Mouse (Mus musculus) intestine, embryonic 16.5 days (tissue): ENCODE measurements around the gene Ccl27a. TPM values are rescaled to one million over a fixed set of nuclear protein-coding genes. Genes with fewer than 3 reads are reported as not detected.
"Not testable (repeated sequence)": the region's sequence is repeated elsewhere in the genome, so short reads cannot be mapped to it uniquely, and the experiment has no call there.

Experiments used
- ATAC-seq: fragments of 200-750 bp; cut with Nextera tagmentation; 2 replicates; pipeline ENCODE4 v1.8.0; 2017; ENCODE audit warnings: moderate TSS enrichment, moderate library complexity
- H3K27ac ChIP-seq: fragments of 300-500 bp; sonication (generic); 2 replicates; pipeline ENCODE4 v1.5.1; 2014; ENCODE audit warnings: mild to moderate bottlenecking, low read length
- H3K27me3 ChIP-seq: fragments of 300-500 bp; sonication (generic); replicated peaks from 2 replicates; pipeline ENCODE4 v1.6.1; 2014; ENCODE audit warnings: low read length, control low read depth, mixed read lengths; ENCODE audit not compliant: control insufficient read depth, insufficient read depth
- H3K36me3 ChIP-seq: fragments of 300-500 bp; sonication (generic); 2 replicates; pipeline ENCODE4 v1.6.1; 2014; ENCODE audit warnings: low read length, control low read depth; ENCODE audit not compliant: control insufficient read depth, insufficient read depth
- H3K4me1 ChIP-seq: fragments of 300-500 bp; sonication (generic); 2 replicates; pipeline ENCODE4 v1.6.1; 2014; ENCODE audit warnings: low read length, control low read depth, mixed read lengths; ENCODE audit not compliant: control insufficient read depth, insufficient read depth
- H3K4me2 ChIP-seq: fragments of 300-500 bp; sonication (generic); 2 replicates; pipeline ENCODE4 v1.6.1; 2014; ENCODE audit warnings: low read depth, low read length, control low read depth
- H3K4me3 ChIP-seq: fragments of 300-500 bp; sonication (generic); 2 replicates; pipeline ENCODE4 v1.5.1; 2014; ENCODE audit warnings: mild to moderate bottlenecking, low read length
- H3K9ac ChIP-seq: fragments of 300-500 bp; sonication (generic); 2 replicates; pipeline ENCODE4 v1.6.1; 2014; ENCODE audit warnings: low read depth, low read length
- H3K9me3 ChIP-seq: fragments of 300-500 bp; sonication (generic); 2 replicates; pipeline ENCODE4 v1.6.1; 2016; ENCODE audit warnings: low read length, control low read depth; ENCODE audit not compliant: control insufficient read depth
- WGBS: fragments of 180-500 bp; shearing (Covaris S2); extraction: QIAGEN DNeasy Blood & Tissue Kit; methylation state at CpG from one replicate; pipeline ENCODE4 v1.1.7; 2014; 5-methylcytosine and 5-hydroxymethylcytosine counted together
- polyA plus RNA-seq: library from polyadenylated mRNA; unstranded; fragments of >200 nt; fragmentation: Nextera tagmentation; extraction: Ambion mirVana; gene quantifications from 2 replicates; pipeline ENCODE4 v1.2.1, GENCODE M21; 2015

Ccl27a gene
- 24.3 and 26.8 TPM in 2 replicates for polyA plus RNA-seq

- not testable (repeated sequence) for ATAC-seq, H3K36me3 ChIP-seq, H3K9me3 ChIP-seq, H3K27ac ChIP-seq, H3K4me1 ChIP-seq, H3K27me3 ChIP-seq
- WGBS: 0% methylated on average over 12 of the region's 14 CpGs
- Histone ChIP-seq H3K4me2 (peak within 1 kb of the TSS; percentile 48), H3K4me3 (peak within 1 kb of the TSS; percentile 40), H3K9ac (0 out of 2 replicates have a peak within 1 kb of the TSS, but pooled peaks have one; percentile 48)
Observed at GRCm38 (mm10) chr4:41774002-41774401, at the start of gene Ccl27a. TSS of gene Ccl27a (minus strand) at chr4:41774247.

GRCm38 (mm10) chr4:41783197-41783596 lies 9.2 kb upstream of the Ccl27a start:
- not testable (repeated sequence) for H3K4me2 ChIP-seq, H3K9ac ChIP-seq, ATAC-seq, H3K27me3 ChIP-seq, H3K4me1 ChIP-seq, H3K4me3 ChIP-seq, H3K36me3 ChIP-seq, H3K9me3 ChIP-seq, H3K27ac ChIP-seq
- WGBS: 26% methylated on average over 3 of the region's 3 CpGs

- not testable (repeated sequence) for H3K36me3 ChIP-seq, H3K4me2 ChIP-seq, H3K9me3 ChIP-seq, H3K27me3 ChIP-seq, H3K27ac ChIP-seq, H3K4me3 ChIP-seq, H3K4me1 ChIP-seq, H3K9ac ChIP-seq, ATAC-seq
- 51% methylated on average over 4 of the region's 4 CpGs for WGBS
Observed at GRCm38 (mm10) chr4:41782711-41783110, 8.7 kb upstream of the Ccl27a start.

- ATAC-seq, H3K9me3 ChIP-seq, H3K9ac ChIP-seq, H3K4me1 ChIP-seq, H3K27me3 ChIP-seq, H3K36me3 ChIP-seq, H3K4me3 ChIP-seq, H3K27ac ChIP-seq, H3K4me2 ChIP-seq: not testable (repeated sequence)
- 26% methylated on average over 15 of the region's 21 CpGs for WGBS
Observed at GRCm38 (mm10) chr4:41781748-41782485, 7.9 kb upstream of the Ccl27a start.

- not testable (repeated sequence) for ATAC-seq, H3K9me3 ChIP-seq, H3K27ac ChIP-seq, H3K9ac ChIP-seq, H3K4me2 ChIP-seq, H3K4me3 ChIP-seq, H3K36me3 ChIP-seq, H3K27me3 ChIP-seq, H3K4me1 ChIP-seq
- WGBS: 22% methylated on average over 4 of the region's 9 CpGs
Observed at GRCm38 (mm10) chr4:41781271-41781670, 7.2 kb upstream of the Ccl27a start.

- not testable (repeated sequence) for H3K9me3 ChIP-seq, H3K4me3 ChIP-seq, H3K27me3 ChIP-seq, H3K27ac ChIP-seq, H3K9ac ChIP-seq, H3K36me3 ChIP-seq, ATAC-seq, H3K4me1 ChIP-seq, H3K4me2 ChIP-seq
- 88% methylated on average over 1 of the region's 1 CpGs for WGBS
Observed at GRCm38 (mm10) chr4:41775840-41776239, 1.8 kb upstream of the Ccl27a start.

- H3K4me3 ChIP-seq: peak overlapping the region; percentile 29; the same call in 1 of the 2 replicates
- not testable (repeated sequence) for H3K27me3 ChIP-seq, H3K4me1 ChIP-seq, H3K36me3 ChIP-seq, H3K9me3 ChIP-seq, ATAC-seq, H3K27ac ChIP-seq, H3K9ac ChIP-seq
- 0 out of 2 replicates have a peak overlapping the region, but pooled peaks have one; percentile 32 for H3K4me2 ChIP-seq
- WGBS: 76% methylated on average over 3 of the region's 3 CpGs
Observed at GRCm38 (mm10) chr4:41774506-41774905, 459 bp upstream of the Ccl27a start.

- H3K4me1 ChIP-seq, ATAC-seq, H3K9ac ChIP-seq, H3K9me3 ChIP-seq, H3K36me3 ChIP-seq, H3K27me3 ChIP-seq, H3K27ac ChIP-seq: not testable (repeated sequence)
- H3K4me2 ChIP-seq: peak overlapping the region; percentile 32; the same call in 1 of the 2 replicates
- H3K4me3 ChIP-seq: peak overlapping the region; percentile 40
- 2% methylated on average over 17 of the region's 25 CpGs for WGBS
Observed at GRCm38 (mm10) chr4:41773502-41773901, 545 bp downstream of the Ccl27a start.

- ATAC-seq, H3K4me1 ChIP-seq, H3K27ac ChIP-seq, H3K27me3 ChIP-seq, H3K36me3 ChIP-seq, H3K9me3 ChIP-seq: not testable (repeated sequence)
- Histone ChIP-seq H3K4me3 (peak overlapping the region; percentile 37), H3K4me2 (peak overlapping the region; percentile 48), H3K9ac (0 out of 2 replicates have a peak overlapping the region, but pooled peaks have one; percentile 48)
- WGBS: 8% methylated on average over 7 of the region's 16 CpGs
Observed at GRCm38 (mm10) chr4:41772946-41773345, 1.1 kb downstream of the Ccl27a start.

- H3K4me2 ChIP-seq, H3K9me3 ChIP-seq, H3K27ac ChIP-seq, ATAC-seq, H3K4me3 ChIP-seq, H3K27me3 ChIP-seq, H3K9ac ChIP-seq, H3K36me3 ChIP-seq, H3K4me1 ChIP-seq: not testable (repeated sequence)
- WGBS: 74% methylated on average over 10 of the region's 10 CpGs
Observed at GRCm38 (mm10) chr4:41767301-41767700, 6.7 kb downstream of the Ccl27a start.
